Mouse (Mus musculus) ovary, postnatal 14 days (tissue): ENCODE results near the gene Fam187a.

Experiments used
- DNase-seq: peaks from one replicate; pipeline ENCODE4 v3.0.0; 2022; ENCODE audit warnings: low spot score

The Fam187a gene

DNA sequence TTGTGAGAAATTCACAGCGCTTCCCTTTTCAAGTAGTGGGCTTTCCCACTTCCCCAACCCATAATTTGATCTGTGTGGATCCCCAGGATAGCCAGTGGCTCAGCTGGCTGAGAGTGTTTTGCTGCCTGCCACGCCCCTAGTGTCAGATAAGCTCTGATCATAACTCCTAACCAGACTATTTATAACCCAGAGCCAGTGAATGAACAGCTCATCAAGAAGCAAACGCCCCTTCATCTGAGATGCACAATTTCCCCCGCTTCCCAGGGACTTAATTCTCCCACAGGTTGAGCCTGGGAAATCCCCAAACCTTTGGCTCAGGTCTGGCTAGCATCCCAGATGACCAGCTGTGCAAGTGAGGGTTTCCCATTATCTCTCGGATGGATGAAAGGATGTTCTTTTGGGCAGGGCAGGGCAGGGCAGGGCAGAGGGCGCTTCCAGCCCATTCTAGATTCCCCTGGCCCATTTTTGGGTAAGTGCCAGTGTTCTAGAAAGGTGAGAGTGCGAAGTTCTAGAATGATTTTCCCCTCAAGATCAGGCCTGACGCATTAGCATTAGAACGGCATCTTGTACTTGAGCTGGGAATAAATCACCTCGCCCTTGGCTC is at the start of gene Fam187a:
TSS of gene Fam187a (plus strand) at position 554 of the 604 bp plus-strand sequence.
- DNase-seq = no peak

- DNase-seq = no peak
Observed at GRCm38 (mm10) chr11:102835549-102835948, 49.4 kb upstream of the Fam187a start, which contains the start of gene Higd1b. Gene Higd1b (plus strand): TSS chr11:102835849.

DNA sequence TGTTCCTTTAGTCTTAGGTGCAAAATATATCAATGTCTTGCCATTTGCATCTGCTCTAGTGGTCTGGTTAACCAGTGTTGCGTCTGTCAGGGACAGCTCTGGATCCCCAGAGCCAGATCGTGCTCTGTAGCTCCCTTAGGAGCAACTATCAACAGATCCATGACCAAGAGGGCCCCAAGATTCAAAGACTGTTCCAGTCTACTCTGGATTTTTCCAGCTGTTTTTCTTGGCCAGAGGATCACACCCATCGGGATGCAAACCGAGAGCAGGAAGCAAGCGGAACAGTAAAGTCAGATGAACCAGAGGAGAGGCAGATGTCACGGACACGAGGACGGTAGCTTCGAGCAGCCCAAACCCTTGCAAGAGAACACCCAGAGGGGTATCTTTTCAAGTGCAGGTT is 48.8 kb upstream of the Fam187a start:
- no peak for DNase-seq

GRCm38 (mm10) chr11:102837385-102837784 is 47.6 kb upstream of the Fam187a start:
- DNase-seq = no peak

DNA sequence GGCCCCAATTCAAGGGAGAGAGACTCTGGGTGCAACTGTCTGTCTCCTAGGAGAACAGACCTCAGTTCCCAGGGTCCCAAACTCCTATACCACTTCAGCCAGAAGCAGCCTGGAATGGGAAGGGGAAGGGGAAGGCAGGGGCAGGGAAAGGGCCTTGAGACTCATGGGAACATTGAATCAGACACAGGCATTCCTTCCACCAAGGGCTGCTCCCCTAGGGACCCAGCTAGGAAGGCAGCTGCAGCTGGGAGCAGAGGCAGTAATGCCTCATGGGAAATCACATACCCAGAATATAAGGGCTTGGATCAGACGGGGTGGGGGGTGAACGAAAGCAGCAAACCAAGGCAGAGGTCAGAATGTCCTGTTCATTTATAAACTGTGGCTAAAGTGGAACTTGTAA is 46.8 kb upstream of the Fam187a start:
- no peak for DNase-seq

DNA sequence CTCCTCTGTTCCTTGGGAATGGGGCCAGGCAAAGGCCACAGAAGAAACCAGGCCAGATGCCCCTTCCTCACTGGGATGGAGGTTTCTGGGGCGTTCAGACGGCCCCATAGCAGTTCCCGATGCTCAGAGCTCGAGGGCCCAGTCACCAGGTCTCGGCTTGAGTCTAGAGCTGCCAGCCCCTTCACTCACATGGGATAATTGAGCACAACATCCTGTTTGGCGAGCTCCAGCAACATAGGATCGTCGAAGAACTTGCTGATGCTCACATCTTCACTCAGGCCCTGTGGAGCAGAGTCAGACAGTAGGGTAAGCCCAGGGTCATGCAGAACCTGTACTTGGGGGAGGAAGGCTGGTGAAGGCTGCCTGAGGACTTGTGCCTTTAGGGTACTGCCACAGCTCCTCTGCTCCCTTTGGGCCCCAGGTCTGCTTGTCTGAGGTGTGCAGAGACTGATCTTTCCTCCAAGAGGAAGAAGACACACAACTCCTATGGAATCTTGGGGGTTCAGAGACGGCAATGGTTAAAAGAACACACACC is 46.3 kb upstream of the Fam187a start:
- DNase-seq = no peak

DNA sequence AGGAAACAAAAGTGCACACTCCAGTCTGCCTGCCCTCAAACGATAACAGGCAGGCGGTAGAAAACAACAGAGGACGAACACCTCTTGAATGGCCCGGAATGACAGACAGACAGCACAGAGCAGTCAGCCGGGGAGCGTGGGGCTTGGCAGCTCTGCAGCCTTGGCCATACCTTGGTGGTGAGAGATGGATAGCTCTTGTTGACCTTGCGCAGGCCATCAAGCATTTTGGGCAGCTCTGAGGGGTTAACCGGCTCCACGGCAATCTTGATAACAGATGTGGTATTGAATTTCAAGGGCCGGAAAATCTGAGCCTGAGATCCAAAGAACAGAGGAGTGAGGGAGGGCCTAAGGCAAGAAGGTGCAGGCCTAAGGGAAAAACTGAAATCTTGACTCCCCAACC is 39.0 kb upstream of the Fam187a start:
- no peak for DNase-seq

- peak; percentile 67 for DNase-seq
Observed at GRCm38 (mm10) chr11:102851883-102852282, 33.1 kb upstream of the Fam187a start.

DNA sequence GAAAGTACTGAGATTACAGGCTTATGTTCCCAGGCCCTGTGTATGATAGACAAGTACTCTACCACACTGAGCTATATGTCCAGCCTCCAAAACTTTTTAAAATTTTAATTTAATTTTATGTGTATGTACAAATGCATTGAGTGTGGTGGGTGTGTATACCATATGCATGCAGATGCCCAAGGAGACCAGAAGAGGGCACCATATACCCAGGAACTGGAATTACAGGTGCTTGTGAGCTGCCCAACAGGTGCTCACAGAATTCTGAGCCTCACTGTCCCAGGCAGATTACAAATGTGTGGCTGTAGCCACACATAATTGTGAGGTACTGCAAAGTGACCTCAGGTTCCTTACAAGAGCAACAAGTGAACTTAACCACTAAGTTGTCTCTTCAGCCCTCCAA is 31.2 kb upstream of the Fam187a start:
- DNase-seq = no peak

DNA sequence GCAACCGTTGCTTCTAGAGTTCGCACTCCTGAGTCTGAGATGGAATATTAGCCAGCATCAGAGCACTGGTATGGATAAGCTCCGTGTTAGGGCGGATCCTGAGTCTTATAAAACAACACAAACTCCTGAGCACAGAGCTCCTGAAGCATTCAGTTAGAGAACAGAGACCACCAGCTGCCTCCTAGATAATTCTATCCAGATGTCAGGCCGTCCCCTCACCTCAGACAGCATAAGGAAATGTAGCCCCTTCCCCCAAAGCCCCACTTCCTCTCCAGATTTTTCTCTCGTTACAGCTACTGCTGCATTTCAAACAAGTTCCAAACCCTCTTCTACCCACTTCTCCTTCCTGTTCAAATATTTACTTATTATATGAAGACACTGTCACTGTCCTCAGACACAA is 29.0 kb upstream of the Fam187a start:
- no peak for DNase-seq

DNA sequence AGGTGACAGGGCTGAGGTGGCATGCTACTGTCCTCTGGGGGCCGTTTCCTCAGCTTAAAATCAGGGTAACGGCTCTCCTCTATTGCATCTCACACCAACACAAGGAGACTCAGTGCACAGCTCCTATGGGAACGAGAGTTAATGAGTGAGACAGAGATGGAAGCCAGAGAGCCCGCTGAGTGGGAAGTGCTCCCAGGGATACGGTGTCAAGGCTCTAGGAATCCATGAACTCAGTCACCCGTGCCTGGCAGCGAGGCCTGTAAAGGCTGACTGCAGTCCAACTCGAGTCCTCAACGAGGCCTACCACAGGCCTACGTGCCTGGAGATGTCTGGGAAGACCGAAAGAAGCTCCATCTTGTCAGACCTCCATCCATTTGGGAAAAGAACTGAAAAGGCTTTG is 26.0 kb upstream of the Fam187a start:
- no peak for DNase-seq

- no peak for DNase-seq
Observed at GRCm38 (mm10) chr11:102859933-102860332, 25.0 kb upstream of the Fam187a start.

DNA sequence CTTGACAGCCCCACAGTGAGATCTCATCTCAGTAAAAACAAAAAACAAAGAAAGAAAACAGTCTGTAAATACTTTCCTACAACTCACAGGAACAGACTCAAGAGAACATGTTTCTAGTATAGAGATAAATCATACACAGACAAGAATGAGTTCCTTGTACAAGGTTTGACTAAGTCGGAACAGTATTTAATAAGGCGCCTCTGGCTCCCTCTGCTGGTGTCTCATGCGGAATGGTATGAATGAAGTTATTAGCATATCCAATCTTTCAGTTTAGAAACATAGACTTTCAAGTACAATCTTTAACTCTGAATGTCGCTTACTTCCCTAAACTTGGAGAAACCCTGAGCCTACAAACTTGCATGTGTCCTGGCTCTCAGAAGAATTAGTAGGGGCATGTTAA is 20.7 kb upstream of the Fam187a start:
- DNase-seq = peak; percentile 59

DNA sequence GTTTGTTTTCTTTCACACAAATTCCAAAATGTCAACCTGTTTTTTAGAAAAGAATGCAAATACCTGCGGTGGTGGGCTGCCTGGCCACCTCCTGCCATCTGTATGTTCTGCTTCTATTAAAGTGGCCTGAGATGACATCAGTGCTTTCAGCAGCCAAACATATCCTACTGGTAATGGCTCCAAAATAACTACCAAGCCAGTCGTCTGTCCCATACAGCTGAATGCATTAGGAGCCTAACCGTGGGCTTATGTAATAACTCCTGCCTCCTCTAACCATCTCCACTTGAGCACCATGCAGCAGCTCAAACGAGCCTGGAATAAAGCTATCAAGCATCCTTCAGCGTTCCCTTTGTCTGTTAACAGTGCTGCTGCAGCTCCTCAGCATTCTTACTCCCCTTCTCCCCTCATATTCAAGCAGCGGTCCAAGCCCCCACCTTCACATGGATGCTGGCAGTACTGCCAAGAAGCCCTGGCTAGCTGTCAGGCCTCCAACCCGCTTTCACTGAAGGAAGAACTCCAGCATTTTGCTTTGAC is 10.1 kb upstream of the Fam187a start:
- DNase-seq = no peak

- DNase-seq = no peak
Observed at GRCm38 (mm10) chr11:102879558-102879957, 5.4 kb upstream of the Fam187a start.

DNA sequence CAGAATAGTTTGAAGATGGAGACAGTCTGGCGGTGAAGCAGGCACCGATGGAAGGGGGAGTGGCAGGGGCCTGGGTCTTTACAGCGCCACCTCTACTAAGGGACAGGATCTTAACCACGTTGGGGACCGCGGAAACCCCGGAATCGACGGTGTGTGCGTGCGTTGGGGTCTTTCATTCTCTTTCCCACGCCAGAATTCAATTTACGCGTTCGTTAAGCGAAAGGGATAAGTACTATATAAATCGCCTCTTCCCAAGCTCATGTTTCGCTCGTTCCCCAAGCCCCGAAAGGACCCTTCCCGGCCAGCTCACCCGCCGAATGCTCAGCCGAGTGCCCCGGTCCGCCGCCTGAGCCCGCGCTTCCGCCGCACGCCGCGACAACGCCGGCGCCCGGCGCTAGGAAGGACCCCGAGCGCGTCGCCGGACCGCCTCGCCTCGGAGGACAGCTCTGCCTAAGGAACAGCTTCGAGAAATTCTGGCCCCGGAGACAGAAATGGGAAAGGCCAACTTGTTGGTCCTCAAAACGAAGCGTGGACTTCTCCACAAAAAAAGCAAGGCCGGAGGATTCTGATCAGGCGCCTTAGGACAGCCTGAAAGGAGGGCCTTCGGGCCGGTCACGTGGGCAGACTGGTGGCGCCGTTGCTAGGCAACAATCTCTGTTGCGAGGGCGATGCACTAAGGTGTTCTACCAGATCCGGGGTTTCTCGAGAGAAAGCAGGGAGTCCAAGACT is 4.2 kb upstream of the Fam187a start, which contains the start of the genes Eftud2 and Ccdc103:
TSS of gene Eftud2 (minus strand) at position 401 of the 729 bp plus-strand sequence.
TSS of gene Ccdc103 (plus strand) at position 620 of the 729 bp plus-strand sequence.
- DNase-seq = peak; percentile 93

GRCm38 (mm10) chr11:102881314-102882198 is 3.4 kb upstream of the Fam187a start:
- DNase-seq = no peak

- no peak for DNase-seq
Observed at GRCm38 (mm10) chr11:102887433-102887832, 2.5 kb downstream of the Fam187a start.

GRCm38 (mm10) chr11:102888135-102888534 is 3.2 kb downstream of the Fam187a start:
- no peak for DNase-seq

DNA sequence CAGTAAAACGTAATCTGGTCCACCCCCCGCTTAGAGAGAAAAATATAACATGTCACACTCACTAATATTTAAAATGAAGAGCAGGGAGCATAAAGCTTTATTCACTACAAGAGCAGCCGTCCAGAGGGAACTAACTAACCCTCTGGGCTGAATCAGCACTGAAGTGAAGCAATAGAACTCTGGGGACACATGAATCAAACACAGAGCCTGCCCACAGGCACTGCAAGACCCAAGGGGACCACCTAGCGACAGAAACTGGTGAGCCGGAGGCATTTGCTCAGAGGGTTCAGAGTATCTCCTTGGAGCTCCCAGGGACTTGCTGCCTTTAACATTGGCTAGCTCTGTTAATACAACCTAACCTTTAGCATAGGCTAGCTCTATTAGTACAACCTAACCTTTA is 5.1 kb downstream of the Fam187a start:
- no peak for DNase-seq

GRCm38 (mm10) chr11:102893015-102893651 is 8.2 kb downstream of the Fam187a start:
- DNase-seq = peak; percentile 59

DNA sequence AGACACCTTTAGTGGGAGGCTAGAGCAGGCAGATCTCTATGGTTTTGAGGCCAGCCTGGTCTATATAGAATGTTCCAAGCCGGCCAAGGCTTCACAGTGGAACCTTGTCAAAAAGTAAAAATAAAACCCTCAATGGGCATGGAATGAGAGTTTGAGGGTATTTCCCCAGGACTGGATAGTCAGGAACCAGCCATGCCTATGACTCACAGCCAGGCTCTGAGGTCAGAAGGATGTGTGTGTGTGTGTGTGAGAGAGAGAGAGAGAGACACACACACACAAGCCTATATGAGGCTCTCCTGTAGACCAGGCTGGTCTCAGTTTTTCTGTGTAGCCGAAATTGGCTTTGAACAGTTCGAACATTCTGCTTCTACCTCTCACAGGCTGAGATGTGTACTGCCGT is 9.7 kb downstream of the Fam187a start:
- no peak for DNase-seq
